Mouse (Mus musculus) MEL (cell line): ENCODE data around the gene Il34. TPM values are rescaled to one million over a fixed set of nuclear protein-coding genes. Genes with fewer than 3 reads are reported as not detected.
A peak's percentile ranks its signal among the peaks of the same experiment; 100 is the strongest.

Experiments
- DNase-seq: peaks from one replicate; pipeline ENCODE4 v3.0.0; 2011; ENCODE audit warnings: low read depth, low spot score
- H3K27ac ChIP-seq: 2 replicates; pipeline ENCODE4 v1.5.1; 2012; ENCODE audit warnings: low read depth, mild to moderate bottlenecking, control low read depth, low read length, moderate library complexity; ENCODE audit not compliant: control insufficient read depth
- H3K27me3 ChIP-seq, 2 experiments: fragments of 150-350 bp in 1 of 2; sonication (generic) in 1 of 2; 2 replicates each; pipeline ENCODE4 v1.6.1; 2012; ENCODE audit warnings: low read length in 2 of 2, mild to moderate bottlenecking in 2 of 2, improper control_type of control experiment in 1 of 2, moderate library complexity in 1 of 2; ENCODE audit not compliant: insufficient read depth in 2 of 2, control insufficient read depth in 1 of 2
- H3K36me3 ChIP-seq, 2 experiments: 2 replicates each; pipeline ENCODE4 v1.6.1; 2012 to 2014; ENCODE audit warnings: low read length in 2 of 2, improper control_type of control experiment in 1 of 2, inconsistent platforms in 1 of 2, mild to moderate bottlenecking in 1 of 2; ENCODE audit not compliant: insufficient read depth in 2 of 2, control insufficient read depth in 1 of 2
- H3K4me1 ChIP-seq, 2 experiments: fragments of 150-350 bp in 1 of 2; sonication (generic) in 1 of 2; 2 replicates each; pipeline ENCODE4 v1.6.1; 2012; ENCODE audit warnings: low read length in 2 of 2, improper control_type of control experiment in 1 of 2, mild to moderate bottlenecking in 1 of 2; ENCODE audit not compliant: insufficient read depth in 2 of 2, control insufficient read depth in 1 of 2
- H3K4me3 ChIP-seq, 2 experiments: fragments of 150-350 bp in 1 of 2; sonication (generic) in 1 of 2; 2 replicates each; pipeline ENCODE4 v1.5.1; 2012; ENCODE audit warnings: low read depth in 2 of 2, low read length in 2 of 2, mild to moderate bottlenecking in 2 of 2, moderate library complexity in 2 of 2, control low read depth in 1 of 2, improper control_type of control experiment in 1 of 2; ENCODE audit not compliant: control insufficient read depth in 1 of 2, insufficient read depth in 1 of 2
- H3K79me2 ChIP-seq: 2 replicates; pipeline ENCODE4 v1.6.1; 2012; ENCODE audit warnings: mild to moderate bottlenecking, low read length, moderate library complexity; ENCODE audit not compliant: control insufficient read depth, poor library complexity, insufficient read depth
- H3K9ac ChIP-seq: 2 replicates; pipeline ENCODE4 v1.6.1; 2012; ENCODE audit warnings: low read depth, mild to moderate bottlenecking, control low read depth, low read length, moderate library complexity; ENCODE audit not compliant: control insufficient read depth, poor library complexity, severe bottlenecking
- H3K9me3 ChIP-seq: fragments of 150-350 bp; sonication (generic); replicated peaks from 2 replicates; pipeline ENCODE4 v1.6.1; 2012; ENCODE audit warnings: mild to moderate bottlenecking, low read length, improper control_type of control experiment, moderate library complexity; ENCODE audit not compliant: insufficient read depth
- BHLHE40 ChIP-seq: IDR thresholded peaks from 2 replicates; pipeline ENCODE4 v1.6.1; 2012; ENCODE audit warnings: low read depth, mild to moderate bottlenecking, inconsistent platforms, low read length, improper control_type of control experiment, borderline replicate concordance
- CHD1 ChIP-seq: IDR thresholded peaks from 2 replicates; pipeline ENCODE4 v1.6.1; 2012; ENCODE audit warnings: low read depth, mild to moderate bottlenecking, inconsistent platforms, low read length, improper control_type of control experiment
- ELF1 ChIP-seq: IDR thresholded peaks from 2 replicates; pipeline ENCODE4 v1.6.1; 2014; ENCODE audit warnings: low read depth, mild to moderate bottlenecking, inconsistent platforms, low read length, improper control_type of control experiment, moderate library complexity
- EP300 ChIP-seq, 2 experiments: IDR thresholded peaks; 2 replicates each; pipeline ENCODE4 v1.6.1; 2011; ENCODE audit warnings: improper control_type of control experiment in 2 of 2, low read length in 2 of 2, low read depth in 1 of 2, mild to moderate bottlenecking in 1 of 2
- GABPA ChIP-seq: IDR thresholded peaks from 2 replicates; pipeline ENCODE4 v1.6.1; 2012; ENCODE audit warnings: low read depth, mild to moderate bottlenecking, inconsistent platforms, low read length, improper control_type of control experiment, moderate library complexity
- GATA1 ChIP-seq: IDR thresholded peaks from 2 replicates; pipeline ENCODE4 v1.6.1; 2011; ENCODE audit warnings: low read depth, low read length, improper control_type of control experiment
- MAX ChIP-seq: IDR thresholded peaks from 2 replicates; pipeline ENCODE4 v1.6.1; 2011; ENCODE audit warnings: low read length, improper control_type of control experiment
- MEF2A ChIP-seq: IDR thresholded peaks from 2 replicates; pipeline ENCODE4 v1.6.1; 2014; ENCODE audit warnings: low read depth, mild to moderate bottlenecking, inconsistent platforms, low read length, improper control_type of control experiment; ENCODE audit not compliant: poor library complexity, insufficient replicate concordance, severe bottlenecking; ENCODE audit errors: extremely low read depth
- MYB ChIP-seq: IDR thresholded peaks from 2 replicates; pipeline ENCODE4 v1.6.1; 2011; ENCODE audit warnings: mild to moderate bottlenecking, low read depth, low read length, improper control_type of control experiment
- NELFE ChIP-seq: IDR thresholded peaks from 2 replicates; pipeline ENCODE4 v1.6.1; 2011; ENCODE audit warnings: low read depth, low read length, improper control_type of control experiment
- POLR2AphosphoS2 ChIP-seq: IDR thresholded peaks from 2 replicates; pipeline ENCODE4 v1.6.1; 2011; ENCODE audit warnings: low read length, improper control_type of control experiment
- RAD21 ChIP-seq: IDR thresholded peaks from 2 replicates; pipeline ENCODE4 v1.6.1; 2011; ENCODE audit warnings: mild to moderate bottlenecking, low read depth, low read length, improper control_type of control experiment
- RCOR1 ChIP-seq: IDR thresholded peaks from 2 replicates; pipeline ENCODE4 v1.6.1; 2012; ENCODE audit warnings: low read depth, mild to moderate bottlenecking, inconsistent platforms, low read length, improper control_type of control experiment
- SMC3 ChIP-seq: IDR thresholded peaks from 2 replicates; pipeline ENCODE4 v1.6.1; 2011; ENCODE audit warnings: low read depth, low read length, improper control_type of control experiment
- USF2 ChIP-seq, 2 experiments: IDR thresholded peaks; 2 replicates each; pipeline ENCODE4 v1.6.1; 2011 to 2012; ENCODE audit warnings: improper control_type of control experiment in 2 of 2, low read length in 2 of 2, borderline replicate concordance in 1 of 2, inconsistent platforms in 1 of 2, low read depth in 1 of 2, mild to moderate bottlenecking in 1 of 2; ENCODE audit not compliant: insufficient read depth in 1 of 2
- ZC3H11A ChIP-seq: IDR thresholded peaks from 2 replicates; pipeline ENCODE4 v1.6.1; 2012; ENCODE audit warnings: low read depth, mild to moderate bottlenecking, inconsistent platforms, low read length, improper control_type of control experiment
- polyA plus RNA-seq, 2 experiments: library from polyadenylated mRNA; stranded (reverse) in 1 of 2; unstranded in 1 of 2; fragments of >175 nt in 1 of 2; fragments of >200 nt in 1 of 2; gene quantifications; 2 replicates each; pipeline versions ENCODE4 v1.2.1 to v1.2.4; 2012; ENCODE audit warnings: low replicate concordance in 2 of 2, low read depth in 1 of 2; ENCODE audit not compliant: insufficient read length in 2 of 2, insufficient read depth in 1 of 2, missing spikeins in 1 of 2
- total RNA-seq: library from RNA; depleted of rRNA; stranded (reverse); fragments of 300-350 nt; gene quantifications from 2 replicates; pipeline ENCODE4 v1.2.3, GENCODE M21; 2012

The Il34 gene
- total and polyA plus RNA-seq, 3 experiments = 0.12 to 0.18 TPM; not detected in 1

DNA sequence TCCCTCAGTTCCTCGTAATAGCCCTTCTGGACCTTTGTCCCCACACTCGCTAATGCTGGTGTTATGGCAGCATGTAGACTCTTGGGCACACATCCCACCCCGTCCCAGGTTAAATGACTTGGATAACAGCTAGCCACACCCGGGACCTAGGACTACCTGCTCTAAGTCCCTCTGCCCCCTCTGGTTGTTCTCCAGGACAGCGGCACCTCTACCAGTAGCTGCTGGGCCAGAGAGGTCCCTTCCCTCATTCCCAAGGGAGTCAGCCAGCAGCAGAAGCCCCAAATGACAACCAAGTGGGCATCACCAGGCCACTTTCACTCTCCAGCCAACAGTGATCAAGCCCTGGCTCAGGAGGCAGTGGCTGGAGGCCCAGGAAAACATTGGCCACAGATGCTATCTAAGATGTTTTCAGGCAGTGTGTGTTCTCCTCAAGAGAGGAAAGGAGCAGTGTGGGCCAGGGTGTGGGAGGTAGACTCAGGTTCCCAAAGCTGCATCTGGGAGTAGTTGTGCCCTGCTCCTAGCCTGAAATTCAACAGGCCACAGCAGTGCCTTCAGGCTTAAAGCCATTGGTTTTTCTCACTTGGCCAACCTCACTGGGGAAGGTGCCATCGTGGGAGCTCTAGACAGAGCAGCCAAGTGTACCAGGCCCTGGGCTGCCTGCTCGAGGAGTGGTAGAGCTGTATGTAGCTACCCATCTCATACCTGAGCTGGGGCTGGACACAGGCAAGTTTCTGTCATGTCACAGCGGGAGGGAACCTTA, 87.3 kb downstream of the Il34 start:
- no peak overlapping the region for H3K4me3 ChIP-seq
- H3K27ac ChIP-seq = no peak overlapping the region
- peak; percentile 10 for DNase-seq
- no peaks in the 10 kb centered on the region for H3K9me3 ChIP-seq
- no peaks in the 10 kb centered on the region for H3K36me3 ChIP-seq
- peaks cover 0 to 5% of the 10 kb centered on the region in 2 experiments; a peak in 1 of 4 replicates for H3K4me1 ChIP-seq
- TF ChIP-seq NELFE (no peak), GATA1 (no peak), CHD1 (no peak), MAX (no peak), BHLHE40 (no peak), MYB (no peak), RAD21 (no peak), SMC3 (no peak), EP300 (IDR thresholded peaks at IDR 0.05; ENCODE audit: low read depth in 1 of 2, low read length in 2 of 2) (no peak), USF2 (IDR thresholded peaks at IDR 0.05; ENCODE audit: borderline replicate concordance in 1 of 2, insufficient read depth in 1 of 2, low read depth in 1 of 2, low read length in 2 of 2) (no peak), GABPA (no peak), ELF1 (no peak), RCOR1 (no peak)
- TF ChIP-seq, all 39 proteins: peak for 0
- H3K79me2 ChIP-seq = peaks cover 2% of the 10 kb centered on the region; the same call in 1 of the 2 replicates
- no peaks in the 10 kb centered on the region for H3K27me3 ChIP-seq
- H3K9ac ChIP-seq = no peak overlapping the region

DNA sequence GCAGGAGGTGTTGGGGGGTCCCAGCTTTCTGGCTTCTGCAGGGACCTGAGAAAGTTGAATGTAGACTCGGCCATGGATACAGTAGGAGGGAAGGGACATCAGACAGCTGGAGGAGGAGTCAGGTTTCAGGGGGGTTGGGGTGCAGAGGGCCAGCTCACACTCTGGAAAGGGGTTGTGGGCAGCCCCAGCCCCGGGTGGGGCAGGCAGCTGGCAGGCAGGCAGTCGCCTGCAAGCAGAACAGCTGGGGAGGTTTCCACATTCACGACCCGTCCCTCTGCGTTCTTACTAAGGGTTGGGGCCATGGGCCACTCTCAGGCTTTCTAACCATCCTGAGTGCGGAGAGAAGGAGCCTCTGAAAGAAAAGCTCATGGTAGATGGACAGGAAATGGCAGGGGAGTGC, 88.6 kb downstream of the Il34 start:
- H3K27me3 ChIP-seq = no peaks in the 10 kb centered on the region
- no peak for TF ChIP-seq ZC3H11A
- no peak for TF ChIP-seq MEF2A
- no peak for TF ChIP-seq SMC3
- no peak for TF ChIP-seq POLR2AphosphoS2
- H3K9me3 ChIP-seq = no peaks in the 10 kb centered on the region
- DNase-seq = no peak
- no peak overlapping the region for H3K9ac ChIP-seq
- H3K79me2 ChIP-seq = peaks cover 2% of the 10 kb centered on the region; the same call in 1 of the 2 replicates
- no peak overlapping the region for H3K4me3 ChIP-seq
- H3K27ac ChIP-seq = no peak overlapping the region
- H3K4me1 ChIP-seq = peaks cover 0 to 2% of the 10 kb centered on the region in 2 experiments; a peak in 1 of 4 replicates
- no peaks in the 10 kb centered on the region for H3K36me3 ChIP-seq
